In the genomic region with DNA sequence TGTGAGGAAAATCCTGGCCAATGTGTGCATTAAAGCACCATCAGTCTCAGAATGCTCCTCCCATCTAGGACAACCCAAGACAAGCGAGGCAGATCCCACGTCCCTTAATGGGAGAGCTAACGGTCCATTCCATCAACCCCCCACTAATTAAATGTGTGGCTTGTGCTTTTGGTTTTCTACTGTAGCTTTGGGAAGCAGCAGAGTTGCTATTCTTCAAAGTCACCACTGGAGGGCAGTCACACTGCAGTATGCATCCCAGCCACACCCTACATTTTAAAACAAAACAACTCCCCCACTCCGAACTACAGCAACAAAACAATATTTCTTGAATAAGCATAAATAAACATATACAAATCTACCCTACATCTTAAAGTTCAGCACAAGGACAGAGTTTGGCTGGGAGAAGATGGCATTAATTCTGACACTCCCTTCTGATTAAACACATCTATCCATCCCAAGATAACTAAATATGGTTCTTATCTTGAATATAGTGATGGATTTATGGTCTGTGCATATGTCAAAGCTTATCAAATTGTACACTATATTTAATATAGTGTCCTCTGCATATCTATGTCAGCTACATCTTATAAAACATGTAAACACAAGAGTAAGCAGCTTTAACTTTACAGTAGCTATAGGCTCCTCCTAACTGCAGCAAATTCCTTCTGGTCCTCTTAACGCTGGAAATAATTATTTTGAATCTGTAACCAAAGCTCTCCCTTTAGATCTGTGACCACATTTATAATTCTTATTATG, we compare ENCODE assay signal across 8 mouse cellular contexts.
DNase-seq lines count a peak whose midpoint lies in the region; ATAC-seq and TF ChIP-seq lines count a peak whose summit lies in the region.

No protein-coding gene starts in this region.

- peak; percentile 28; the same call in 1 of the 2 replicates for ATAC-seq in cerebellum, adult (ENCODE audit: insufficient number of reproducible peaks, low FRiP score, low TSS enrichment)
- ATAC-seq in lung, embryonic 14.5 days (ENCODE audit: insufficient read depth) = peak; percentile 79
- no peak for ATAC-seq in activated CD4-positive, CD25-positive, alpha-beta regulatory T cell, adult 4 months

- H3K9ac ChIP-seq in lung, embryonic 14.5 days = no peak overlapping the region

- no peaks in the 10 kb centered on the region for H3K36me3 ChIP-seq in lung, embryonic 14.5 days (ENCODE audit: insufficient read depth)

- no peaks in the 10 kb centered on the region for H3K9me3 ChIP-seq in lung, embryonic 14.5 days (ENCODE audit: low read depth, low read length)

- no peaks in the 10 kb centered on the region for H3K4me1 ChIP-seq in lung, embryonic 14.5 days (ENCODE audit: insufficient read depth)
- H3K4me1 ChIP-seq in embryonic fibroblast, embryonic 13.5 days (ENCODE audit: control insufficient read depth, insufficient read depth, low read length) = no peaks in the 10 kb centered on the region

- TF ChIP-seq CTCF in lung, embryonic 14.5 days (IDR thresholded peaks at IDR 0.05; ENCODE audit: low read depth) = peak; percentile 84
- peak; percentile 47; the same call in 1 of the 2 replicates for TF ChIP-seq CTCF in embryonic fibroblast, embryonic 13.5 days (IDR thresholded peaks at IDR 0.05; ENCODE audit: borderline replicate concordance, insufficient read depth, low read length)

- H3K4me2 ChIP-seq in lung, embryonic 14.5 days = no peak overlapping the region; the same call in 1 of the 2 replicates

- no peak overlapping the region for H3K4me3 ChIP-seq in lung, embryonic 14.5 days (ENCODE audit: low read depth, low read length)
- no peak overlapping the region for H3K4me3 ChIP-seq in embryonic fibroblast, embryonic 13.5 days (ENCODE audit: insufficient read depth, low read length)

- H3K27me3 ChIP-seq in lung, embryonic 14.5 days (ENCODE audit: insufficient read depth, low read length) = no peaks in the 10 kb centered on the region

- H3K27ac ChIP-seq in lung, embryonic 14.5 days (ENCODE audit: low read depth) = no peak overlapping the region
- H3K27ac ChIP-seq in embryonic fibroblast, embryonic 13.5 days (ENCODE audit: insufficient read depth, low read length) = no peak overlapping the region

- DNase-seq in cerebellum, postnatal 4 days (ENCODE audit: low spot score in 2 of 2) = no peak
- peak; percentile 83 for DNase-seq in lung, embryonic 14.5 days
- DNase-seq in lung, adult 18-20 months = no peak
- peak; percentile 29 for DNase-seq in lung, postnatal 14 days
- no peak for DNase-seq in left cerebral cortex, adult 11 months (ENCODE audit: low spot score)

- TF ChIP-seq POLR2A in embryonic fibroblast, embryonic 13.5 days (IDR thresholded peaks at IDR 0.05; ENCODE audit: low read depth, low read length) = no peak

- WGBS in lung, embryonic 14.5 days = 6% methylated on average over 5 of the region's 5 CpGs

Comparison
In these comparisons a context has a peak if more than half of its experiments do, and no peak if none do; other contexts are left out.
1. DNase-seq: peak in lung, embryonic 14.5 days (single experiment) and lung, postnatal 14 days (single experiment); none in cerebellum, postnatal 4 days (0 of 2), lung, adult 18-20 months (0 of 2) and left cerebral cortex, adult 11 months (single experiment).